Mouse (Mus musculus): ENCODE measurements around the gene Fbxl17.

The Fbxl17 gene

DNA sequence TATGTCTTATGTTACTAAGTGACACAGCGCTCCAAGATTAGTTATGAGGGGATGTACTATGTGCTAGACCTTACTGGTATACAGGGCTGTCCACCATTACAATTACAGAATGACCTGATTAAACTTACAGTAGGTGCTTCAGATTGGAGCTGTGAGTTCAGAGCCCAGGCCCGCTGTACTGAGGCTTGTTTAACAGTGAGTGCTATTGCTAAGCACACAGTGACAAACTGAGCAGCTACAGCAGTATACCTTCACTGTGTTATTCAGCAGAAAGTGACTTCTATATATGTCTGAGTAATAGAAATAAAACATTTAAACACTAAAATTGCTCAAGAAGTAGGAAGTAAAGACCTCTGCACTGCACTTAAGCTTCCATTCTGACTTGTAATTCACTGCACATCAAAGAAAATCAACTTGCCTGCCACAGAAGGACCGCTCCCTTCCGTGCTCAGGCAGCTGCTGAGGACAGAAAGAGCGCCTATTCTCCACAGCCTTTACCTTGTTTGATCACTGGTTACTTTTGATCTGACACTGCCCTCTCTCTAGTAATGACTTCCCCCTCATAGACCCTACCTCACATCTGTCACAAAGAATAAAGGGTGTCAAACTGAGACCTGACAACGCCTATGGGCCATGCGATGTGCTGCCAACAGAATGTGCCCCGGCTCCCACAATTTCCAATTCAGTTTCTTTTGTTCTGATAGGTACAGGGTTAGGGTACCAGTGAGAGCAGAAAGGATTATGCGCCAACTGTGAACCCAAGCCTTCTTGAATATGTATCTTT lies 39.9 kb downstream of the Fbxl17 start:
- in situ Hi-C loops (cut with MboI), result no loop called here

GRCm38 (mm10) chr17:63458052-63458451 lies 41.8 kb downstream of the Fbxl17 start:
- in situ Hi-C loops (cut with MboI), result no loop called here

GRCm38 (mm10) chr17:63451311-63452006 lies 48.4 kb downstream of the Fbxl17 start:
- in situ Hi-C loops (cut with MboI), result no loop called here

GRCm38 (mm10) chr17:63447691-63448090 lies 52.1 kb downstream of the Fbxl17 start:
- in situ Hi-C loops (cut with MboI), result no loop called here

- in situ Hi-C loops (cut with MboI), result no loop called here
Observed at GRCm38 (mm10) chr17:63446971-63447679, 52.7 kb downstream of the Fbxl17 start.

- in situ Hi-C loops (cut with MboI), result no loop called here
Observed at GRCm38 (mm10) chr17:63445212-63445611, 54.6 kb downstream of the Fbxl17 start.

- in situ Hi-C loops (cut with MboI), result no loop called here
Observed at GRCm38 (mm10) chr17:63437424-63437823, 62.4 kb downstream of the Fbxl17 start.

- in situ Hi-C loops (cut with MboI), result no loop called here
Observed at GRCm38 (mm10) chr17:63434081-63434480, 65.7 kb downstream of the Fbxl17 start.

DNA sequence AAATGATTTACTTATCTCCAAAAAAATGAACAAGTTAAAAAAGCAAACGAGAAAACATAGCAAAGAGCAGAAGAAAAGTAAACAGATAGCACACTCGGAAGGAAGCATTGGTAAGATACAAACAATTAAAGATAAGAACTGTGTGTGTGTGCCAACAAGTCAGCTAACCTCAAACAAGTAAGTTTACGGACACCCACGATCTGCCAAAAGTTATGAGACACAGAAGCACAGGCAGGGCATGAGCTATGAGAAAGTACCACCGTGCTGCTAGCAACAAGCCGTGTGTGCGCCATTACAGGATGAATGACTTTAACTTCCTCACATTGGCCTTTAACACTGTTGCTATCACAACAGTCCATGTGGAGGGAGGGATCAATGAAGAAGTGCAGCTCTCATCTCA lies 68.2 kb downstream of the Fbxl17 start:
- in situ Hi-C loops (cut with MboI), result no loop called here

DNA sequence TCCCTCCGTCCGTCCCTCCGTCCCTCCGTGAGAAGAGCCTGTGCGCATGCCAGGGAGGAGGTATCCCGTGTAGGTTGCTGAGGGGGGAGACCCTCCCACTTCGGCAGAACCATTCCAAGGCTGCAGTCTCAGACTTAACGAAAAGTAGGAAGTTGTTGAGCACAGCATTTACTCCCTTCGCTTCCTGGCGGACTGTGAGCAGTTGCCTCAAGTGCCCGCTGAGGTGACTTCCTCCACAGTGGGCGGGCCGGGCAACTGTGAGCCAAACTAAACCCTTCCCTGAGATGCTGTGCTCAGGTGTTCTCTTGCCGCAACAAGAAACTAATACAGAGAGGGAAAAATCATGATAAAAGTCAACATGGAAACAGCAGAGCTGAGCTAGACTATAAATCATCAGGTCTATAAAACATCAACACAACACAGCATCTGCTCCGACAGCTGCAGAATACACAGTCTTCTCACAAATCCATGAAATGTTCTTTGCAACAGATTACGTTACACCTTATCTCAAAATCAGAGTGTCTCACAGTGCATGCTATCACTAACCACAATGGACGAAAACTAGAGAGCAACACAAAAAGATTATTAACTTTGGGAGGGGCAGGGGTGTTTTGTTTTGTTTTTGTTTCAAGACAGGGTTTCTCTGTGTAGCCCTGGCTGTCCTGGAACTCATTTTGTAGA lies 69.3 kb downstream of the Fbxl17 start:
- in situ Hi-C loops (cut with MboI), result no loop called here

GRCm38 (mm10) chr17:63423851-63424250 lies 76.0 kb downstream of the Fbxl17 start:
- in situ Hi-C loops (cut with MboI), result no loop called here

GRCm38 (mm10) chr17:63422685-63423084 lies 77.1 kb downstream of the Fbxl17 start:
- in situ Hi-C loops (cut with MboI), result no loop called here

DNA sequence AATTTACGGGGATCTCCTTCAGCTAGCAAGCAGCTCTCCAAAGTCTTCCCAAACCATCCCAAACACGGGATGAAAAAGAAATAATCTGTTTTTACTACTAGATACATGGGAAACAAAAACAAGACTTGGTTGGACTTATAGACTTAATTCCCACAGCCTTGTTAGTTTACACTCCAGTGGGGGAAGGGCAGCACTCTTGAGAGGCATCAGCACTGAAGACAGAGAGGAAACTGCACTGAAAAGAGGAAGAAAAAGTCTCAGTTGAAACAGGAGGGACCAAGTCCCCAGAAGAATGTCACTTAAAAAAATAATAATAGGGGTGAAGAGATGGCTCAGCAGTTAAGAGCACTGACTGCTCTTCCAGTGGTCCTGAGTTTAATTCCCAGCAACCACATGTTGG lies 78.0 kb downstream of the Fbxl17 start:
- in situ Hi-C loops (cut with MboI), result no loop called here

DNA sequence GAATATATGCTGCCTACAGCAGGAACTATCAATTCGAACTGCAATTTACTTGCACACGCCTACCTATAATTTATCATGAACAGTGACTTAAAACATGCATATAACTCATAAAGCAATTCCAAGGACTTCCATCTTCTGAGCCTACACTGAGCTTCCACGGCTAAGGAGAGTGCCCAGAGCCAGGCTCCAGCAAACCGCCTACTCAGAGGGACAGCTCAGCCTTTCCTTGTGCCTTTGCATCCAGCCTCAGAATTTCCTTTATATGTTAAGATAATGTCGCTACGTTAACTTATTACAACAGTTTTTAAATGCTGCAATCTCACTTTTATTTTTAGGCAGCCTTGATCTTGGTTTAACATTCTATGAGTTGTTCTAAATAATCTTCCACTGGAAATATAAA lies 80.3 kb downstream of the Fbxl17 start:
- in situ Hi-C loops (cut with MboI), result loop anchor here (10.0 kb wide), 1 partner anchor 95 kb away; no protein-coding TSS in a partner anchor

DNA sequence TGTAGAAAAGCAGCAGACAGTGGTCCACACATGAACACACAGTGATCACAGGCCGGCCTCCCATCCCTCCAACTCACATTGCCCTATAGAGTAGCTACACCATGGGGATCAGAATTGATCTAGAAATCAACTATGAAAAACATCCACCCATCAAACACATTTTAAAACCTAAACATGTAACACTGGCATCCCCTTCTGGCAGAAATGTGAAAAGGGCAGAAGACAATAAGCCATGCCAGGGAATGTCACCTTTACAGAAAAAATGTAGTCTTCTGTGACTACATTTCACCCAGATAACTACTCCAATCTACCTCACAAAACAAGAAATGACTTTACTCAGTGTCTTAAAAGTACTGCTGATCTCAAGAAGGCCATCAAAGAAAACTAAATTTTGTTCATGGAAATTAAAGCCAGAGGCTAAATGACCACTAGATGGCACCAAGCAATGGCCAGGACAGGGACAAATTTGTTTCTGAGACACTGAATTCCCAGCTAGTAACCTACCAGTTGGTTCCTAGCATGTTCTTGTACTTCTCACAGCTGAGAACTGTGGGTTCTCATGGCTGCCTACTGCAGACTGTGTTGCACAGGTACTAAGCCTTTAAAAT lies 85.7 kb downstream of the Fbxl17 start:
- in situ Hi-C loops (cut with MboI), result loop anchor here (10.0 kb wide), 1 partner anchor 89 kb away; no protein-coding TSS in a partner anchor

- in situ Hi-C loops (cut with MboI), result loop anchor here (10.0 kb wide), 1 partner anchor 87 kb away; no protein-coding TSS in a partner anchor
Observed at GRCm38 (mm10) chr17:63411564-63411963, 88.3 kb downstream of the Fbxl17 start.

- in situ Hi-C loops (cut with MboI), result loop anchor here (10.0 kb wide), 1 partner anchor 85 kb away; no protein-coding TSS in a partner anchor
Observed at GRCm38 (mm10) chr17:63410101-63410500, 89.7 kb downstream of the Fbxl17 start.

GRCm38 (mm10) chr17:63405955-63406354 lies 93.9 kb downstream of the Fbxl17 start:
- in situ Hi-C loops (cut with MboI), result no loop called here

GRCm38 (mm10) chr17:63405471-63405870 lies 94.3 kb downstream of the Fbxl17 start:
- in situ Hi-C loops (cut with MboI), result no loop called here

DNA sequence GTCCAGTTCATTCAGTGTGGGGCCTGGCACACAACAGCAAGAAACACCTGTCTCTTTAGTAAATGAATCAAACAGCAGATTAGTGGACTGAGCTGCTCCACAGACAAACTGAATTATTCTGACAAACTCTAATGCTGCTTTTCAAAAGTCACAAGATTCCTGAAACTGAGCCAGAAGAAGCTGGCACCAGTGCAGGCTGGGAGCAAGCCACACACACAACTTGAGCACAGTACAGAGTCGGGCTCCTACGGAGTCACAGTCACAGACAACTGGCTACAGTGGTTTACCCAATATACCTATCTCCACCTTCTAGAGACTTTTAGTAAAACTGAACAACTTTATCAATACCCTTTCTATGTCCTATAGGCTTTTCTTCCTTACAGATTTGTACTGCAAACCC lies 94.8 kb downstream of the Fbxl17 start:
- in situ Hi-C loops (cut with MboI), result no loop called here

GRCm38 (mm10) chr17:63403801-63404415 lies 95.9 kb downstream of the Fbxl17 start:
- in situ Hi-C loops (cut with MboI), result no loop called here

Data from mature B cell (primary cell).